Mouse (Mus musculus): ENCODE measurements around the gene Rpgrip1l.

- TF ChIP-seq TAL1 (IDR thresholded peaks at IDR 0.05; ENCODE audit: low read length), result no peak
- no peak for TF ChIP-seq GATA1 (IDR thresholded peaks at IDR 0.05; ENCODE audit: low read length)
Observed at GRCm38 (mm10) chr8:91290576-91290975, 22.5 kb downstream of the Rpgrip1l start.
